Mouse (Mus musculus) thymus, adult 2 months (tissue): Measurements from ENCODE around the gene Vav3. TPM values are rescaled to one million over a fixed set of nuclear protein-coding genes. Genes with fewer than 3 reads are reported as not detected.

Source experiments
- DNase-seq: peaks from one replicate; pipeline ENCODE4 v3.0.0; 2021
- H3K27ac ChIP-seq: fragments of 200-500 bp; 2 replicates; pipeline ENCODE4 v1.5.1; 2012; ENCODE audit warnings: low read length, control low read depth; ENCODE audit not compliant: control insufficient read depth, insufficient read depth
- H3K27me3 ChIP-seq: fragments of 200-500 bp; 2 replicates; pipeline ENCODE4 v1.6.1; 2012; ENCODE audit warnings: mild to moderate bottlenecking, low read length, moderate library complexity, mixed read lengths; ENCODE audit not compliant: control insufficient read depth, insufficient read depth
- H3K36me3 ChIP-seq: fragments of 200-500 bp; 2 replicates; pipeline ENCODE4 v1.6.1; 2012; ENCODE audit warnings: mild to moderate bottlenecking, low read length, moderate library complexity; ENCODE audit not compliant: control insufficient read depth, insufficient read depth
- H3K4me1 ChIP-seq: fragments of 200-500 bp; replicated peaks from 2 replicates; pipeline ENCODE4 v1.6.1; 2012; ENCODE audit warnings: low read length; ENCODE audit not compliant: control insufficient read depth, insufficient read depth
- H3K4me3 ChIP-seq: fragments of 200-500 bp; 2 replicates; pipeline ENCODE4 v1.5.1; 2012; ENCODE audit warnings: mild to moderate bottlenecking, low read length, control low read depth, moderate library complexity; ENCODE audit not compliant: control insufficient read depth, insufficient read depth
- CTCF ChIP-seq: fragments of 200-500 bp; IDR thresholded peaks from 2 replicates; pipeline ENCODE4 v1.5.1; 2012; ENCODE audit warnings: mild to moderate bottlenecking, control low read depth, low read length, moderate library complexity, borderline replicate concordance; ENCODE audit not compliant: control insufficient read depth, poor library complexity, insufficient read depth; ENCODE audit errors: extremely low read depth
- POLR2A ChIP-seq: fragments of 200-500 bp; IDR thresholded peaks from 2 replicates; pipeline ENCODE4 v1.6.1; 2012; ENCODE audit warnings: mild to moderate bottlenecking, low read length, control low read depth, moderate library complexity; ENCODE audit not compliant: control insufficient read depth, poor library complexity, insufficient read depth; ENCODE audit errors: extremely low read depth
- WGBS: fragments of 180-500 bp; shearing (Covaris S2); methylation state at CpG from one replicate; pipeline ENCODE4 v1.1.7; 2018; 5-methylcytosine and 5-hydroxymethylcytosine counted together
- polyA plus RNA-seq: library from polyadenylated mRNA; depleted of rRNA; stranded (reverse); fragments of >200 nt; gene quantifications from 2 replicates; pipeline ENCODE4 v1.2.3, GENCODE M21; 2012

Gene Vav3
- polyA plus RNA-seq, 1 experiment = 3.1 TPM

DNA sequence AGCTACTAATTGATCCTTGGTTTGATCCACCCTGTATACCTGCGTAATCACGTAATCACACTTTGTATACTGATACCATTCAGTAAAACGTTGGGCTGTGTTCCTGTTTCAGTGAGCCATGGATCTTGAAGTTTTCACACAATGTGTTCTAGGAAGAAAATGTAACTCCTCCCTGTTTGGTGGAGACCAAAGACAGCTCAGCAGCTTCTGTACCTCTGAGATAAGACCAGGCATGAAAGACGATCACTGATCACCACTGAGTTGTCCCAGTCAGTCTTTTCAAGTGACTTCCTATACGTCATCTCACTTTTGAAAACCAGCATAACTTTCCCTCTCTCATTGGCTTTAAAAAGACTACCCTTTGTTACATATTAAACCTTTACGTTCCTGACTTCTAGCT, 38.2 kb downstream of the Vav3 start:
- WGBS = 75% methylated on average over 6 of the region's 6 CpGs
- H3K36me3 ChIP-seq = no peaks in the 10 kb centered on the region
- H3K4me3 ChIP-seq = no peak overlapping the region
- no peaks in the 10 kb centered on the region; the same call in 1 of the 2 replicates for H3K4me1 ChIP-seq
- no peak for DNase-seq
- H3K27me3 ChIP-seq = no peaks in the 10 kb centered on the region
- no peak overlapping the region for H3K27ac ChIP-seq
- TF ChIP-seq POLR2A = no peak
- no peak for TF ChIP-seq CTCF

DNA sequence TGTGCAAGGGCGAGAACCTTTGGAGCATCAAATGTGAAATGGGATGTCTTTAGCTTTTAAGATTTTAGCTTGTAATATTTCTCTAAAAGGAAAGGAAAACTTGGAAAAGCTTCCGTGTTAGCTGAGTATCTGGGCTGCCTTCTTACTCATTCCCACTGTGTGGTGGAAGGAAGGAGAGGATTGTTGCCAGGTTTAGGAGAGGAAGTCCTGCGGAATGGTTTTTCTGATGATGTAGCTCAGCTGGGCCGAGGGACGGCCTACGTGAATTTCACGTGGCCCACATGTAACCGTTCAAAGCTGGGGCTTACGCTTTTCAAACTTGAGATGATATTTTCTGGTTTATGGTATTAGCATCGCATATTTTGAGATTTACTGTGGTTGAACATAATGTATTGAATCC, 48.3 kb downstream of the Vav3 start:
- Histone ChIP-seq H3K27me3 (no peaks in the 10 kb centered on the region), H3K4me3 (no peak overlapping the region), H3K4me1 (peaks cover 6% of the 10 kb centered on the region), H3K27ac (no peak overlapping the region), H3K36me3 (no peaks in the 10 kb centered on the region)
- DNase-seq = no peak
- 96% methylated on average over 10 of the region's 10 CpGs for WGBS
- TF ChIP-seq CTCF (no peak), POLR2A (no peak)

DNA sequence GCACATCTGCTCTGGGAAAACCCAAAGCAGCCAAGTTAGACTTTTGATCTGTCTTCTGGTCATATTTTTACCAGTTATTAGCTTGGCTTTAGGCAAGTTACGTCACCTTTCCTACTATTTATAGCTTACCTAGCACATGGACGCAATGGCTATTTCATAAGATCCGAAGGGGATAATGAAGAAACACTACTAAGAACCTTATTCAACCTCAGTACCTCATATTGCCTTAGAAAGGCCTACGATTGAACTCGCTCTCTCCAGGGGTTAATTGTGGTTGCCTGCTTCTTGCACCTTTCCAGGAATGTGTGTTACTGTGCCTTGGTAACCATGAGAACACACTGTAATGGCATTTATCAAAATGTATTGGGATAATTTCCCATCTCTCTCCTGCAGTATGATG, 61.1 kb downstream of the Vav3 start:
- no peaks in the 10 kb centered on the region for H3K4me1 ChIP-seq
- H3K27me3 ChIP-seq = no peaks in the 10 kb centered on the region
- H3K27ac ChIP-seq = no peak overlapping the region
- DNase-seq = no peak
- H3K36me3 ChIP-seq = no peaks in the 10 kb centered on the region
- no peak overlapping the region for H3K4me3 ChIP-seq
- TF ChIP-seq POLR2A (no peak), CTCF (no peak)
- WGBS = 91% methylated on average over 5 of the region's 5 CpGs

DNA sequence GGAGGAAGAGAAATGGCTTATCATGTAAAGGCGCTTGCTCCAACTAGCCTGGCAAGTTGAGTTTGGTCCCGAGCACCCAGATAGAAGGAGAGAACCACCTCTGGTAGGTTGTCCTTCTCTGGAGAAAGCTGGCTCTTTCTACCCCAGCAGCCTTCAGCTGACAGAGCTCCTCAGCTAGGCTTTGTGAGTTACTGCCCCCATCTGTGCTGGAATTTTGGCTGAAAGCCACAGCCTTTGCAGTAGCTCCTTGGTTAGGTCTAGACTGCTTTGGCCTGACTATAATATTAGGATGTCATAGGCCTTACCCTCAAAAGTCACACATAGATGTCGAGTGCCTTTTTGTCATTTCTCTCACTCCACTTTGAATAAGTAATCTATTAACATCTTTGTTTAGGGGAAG, 70.8 kb downstream of the Vav3 start:
- WGBS = 96% methylated on average over 3 of the region's 3 CpGs
- no peak for DNase-seq

DNA sequence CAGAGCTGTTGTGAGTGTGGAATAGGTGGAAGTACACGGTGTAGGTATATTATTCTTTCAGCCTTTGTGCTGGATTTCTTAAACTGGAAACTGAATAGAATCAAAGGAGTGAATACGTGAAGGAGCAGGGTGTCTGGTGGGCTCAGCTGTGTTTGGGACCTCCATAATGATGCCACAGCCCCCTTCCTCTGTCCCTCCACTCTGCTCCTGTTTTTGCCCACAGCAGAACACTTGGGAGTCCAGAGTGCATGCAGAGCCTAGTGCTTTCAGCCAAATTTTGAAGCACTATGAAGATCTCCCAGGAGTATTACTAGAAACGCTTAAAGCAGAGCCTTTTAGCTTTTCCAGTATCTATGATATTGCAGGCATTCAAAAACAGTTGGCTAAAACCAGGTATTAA, 80.0 kb downstream of the Vav3 start:
- 82% methylated on average over 3 of the region's 3 CpGs for WGBS
- H3K27ac ChIP-seq = no peak overlapping the region
- H3K36me3 ChIP-seq = no peaks in the 10 kb centered on the region
- DNase-seq = no peak
- peaks cover 4% of the 10 kb centered on the region; the same call in 1 of the 2 replicates for H3K4me1 ChIP-seq
- no peak for TF ChIP-seq POLR2A
- no peak for TF ChIP-seq CTCF
- no peaks in the 10 kb centered on the region for H3K27me3 ChIP-seq
- H3K4me3 ChIP-seq = no peak overlapping the region

More for the DNA sequence above, 70.8 kb downstream of the Vav3 start:
- no peak overlapping the region for H3K4me3 ChIP-seq
- no peaks in the 10 kb centered on the region for H3K4me1 ChIP-seq
- TF ChIP-seq CTCF (no peak), POLR2A (no peak)
- no peak overlapping the region for H3K27ac ChIP-seq
- H3K27me3 ChIP-seq = no peaks in the 10 kb centered on the region
- H3K36me3 ChIP-seq = no peaks in the 10 kb centered on the region

DNA sequence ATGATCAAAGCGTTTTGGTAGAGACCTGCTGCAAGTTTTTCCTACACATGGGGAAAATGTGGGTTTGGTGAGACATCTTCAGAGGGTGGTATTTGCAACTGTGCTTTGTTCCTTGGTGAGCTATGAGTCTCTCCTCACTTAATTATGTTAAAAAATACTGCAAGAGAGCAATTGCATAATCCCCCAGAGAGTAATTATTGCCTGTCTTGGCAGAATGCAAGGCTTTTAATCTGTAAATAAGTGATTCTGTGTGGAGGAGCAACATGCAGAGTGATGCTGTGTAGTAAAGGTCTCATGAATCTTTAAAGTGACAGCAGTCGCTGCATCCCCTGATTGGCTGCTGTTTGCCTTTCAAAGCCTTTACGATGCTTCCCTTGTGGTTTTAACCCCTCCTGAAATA, 80.6 kb downstream of the Vav3 start:
- no peak for TF ChIP-seq CTCF
- no peak for TF ChIP-seq POLR2A
- WGBS = 9% methylated on average over 3 of the region's 3 CpGs

DNA sequence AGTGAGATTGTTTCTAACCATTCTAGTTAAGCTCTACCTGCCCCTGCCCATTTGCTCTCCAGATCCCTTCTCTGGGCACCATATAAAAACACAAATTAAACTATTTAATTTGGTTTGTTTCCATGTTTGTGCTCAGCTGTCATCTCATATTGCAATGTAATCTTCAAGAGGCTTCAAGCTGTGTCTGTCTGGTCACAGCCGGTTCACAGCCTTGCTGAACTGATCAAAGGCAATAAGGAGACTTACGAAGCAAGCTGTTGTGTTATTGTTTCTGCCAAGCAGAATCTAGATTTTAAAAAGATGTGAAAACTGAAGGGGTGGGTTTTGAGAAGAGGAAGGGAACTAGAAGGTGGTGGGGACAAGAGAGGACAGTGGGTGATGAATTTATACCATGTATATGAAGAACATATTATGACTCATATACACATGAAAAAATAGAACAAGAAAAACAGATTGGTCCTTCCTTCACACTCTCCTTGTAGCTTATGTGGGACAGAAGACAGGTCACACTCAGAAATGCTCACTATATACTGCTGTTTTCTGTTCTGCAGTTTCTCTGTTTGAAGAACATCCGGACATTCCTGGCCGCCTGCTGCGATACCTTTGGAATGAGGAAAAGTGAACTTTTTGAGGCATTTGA, 83.1 kb downstream of the Vav3 start:
- no peak for TF ChIP-seq CTCF
- no peak for TF ChIP-seq POLR2A
- H3K27ac ChIP-seq = no peak overlapping the region
- no peak overlapping the region for H3K4me3 ChIP-seq
- H3K36me3 ChIP-seq = no peaks in the 10 kb centered on the region
- WGBS = 93% methylated on average over 5 of the region's 5 CpGs
- H3K27me3 ChIP-seq = no peaks in the 10 kb centered on the region
- H3K4me1 ChIP-seq = peaks cover 4% of the 10 kb centered on the region; the same call in 1 of the 2 replicates
- no peak for DNase-seq

More for the DNA sequence above, 80.6 kb downstream of the Vav3 start:
- peaks cover 4% of the 10 kb centered on the region; the same call in 1 of the 2 replicates for H3K4me1 ChIP-seq
- DNase-seq = no peak
- H3K27me3 ChIP-seq = no peaks in the 10 kb centered on the region
- H3K4me3 ChIP-seq = no peak overlapping the region
- no peak overlapping the region for H3K27ac ChIP-seq
- no peaks in the 10 kb centered on the region for H3K36me3 ChIP-seq
